Mouse (Mus musculus) embryonic fibroblast, embryonic 13.5 days (primary cell): ENCODE measurements around the gene Cnot3. TPM values are rescaled to one million over a fixed set of nuclear protein-coding genes. Genes with fewer than 3 reads are reported as not detected.
A peak's percentile ranks its signal among the peaks of the same experiment; 100 is the strongest.
"Not testable (repeated sequence)": the region's sequence is repeated elsewhere in the genome, so short reads cannot be mapped to it uniquely, and the experiment has no call there.

ENCODE experiments used
- H3K27ac ChIP-seq: 2 replicates; pipeline ENCODE4 v1.5.1; 2012; ENCODE audit warnings: low read length, control low read depth, inconsistent platforms; ENCODE audit not compliant: insufficient read depth
- H3K4me1 ChIP-seq: 2 replicates; pipeline ENCODE4 v1.6.1; 2011; ENCODE audit warnings: low read length; ENCODE audit not compliant: control insufficient read depth, insufficient read depth
- H3K4me3 ChIP-seq: 2 replicates; pipeline ENCODE4 v1.5.1; 2011; ENCODE audit warnings: mild to moderate bottlenecking, control low read depth, low read length; ENCODE audit not compliant: insufficient read depth
- CTCF ChIP-seq: IDR thresholded peaks from 2 replicates; pipeline ENCODE4 v1.5.1; 2011; ENCODE audit warnings: mild to moderate bottlenecking, control low read depth, low read length, moderate library complexity, borderline replicate concordance; ENCODE audit not compliant: insufficient read depth
- POLR2A ChIP-seq: IDR thresholded peaks from 2 replicates; pipeline ENCODE4 v1.6.1; 2011; ENCODE audit warnings: low read depth, mild to moderate bottlenecking, control low read depth, low read length, moderate library complexity
- polyA plus RNA-seq: library from polyadenylated mRNA; stranded (reverse); fragments of >200 nt; gene quantifications from 2 replicates; pipeline ENCODE4 v1.2.4, GENCODE M21; 2011; ENCODE audit warnings: low read depth; ENCODE audit not compliant: missing spikeins, insufficient read length

The Cnot3 gene
- polyA plus RNA-seq = 68.8 and 82.0 TPM in 2 replicates

DNA sequence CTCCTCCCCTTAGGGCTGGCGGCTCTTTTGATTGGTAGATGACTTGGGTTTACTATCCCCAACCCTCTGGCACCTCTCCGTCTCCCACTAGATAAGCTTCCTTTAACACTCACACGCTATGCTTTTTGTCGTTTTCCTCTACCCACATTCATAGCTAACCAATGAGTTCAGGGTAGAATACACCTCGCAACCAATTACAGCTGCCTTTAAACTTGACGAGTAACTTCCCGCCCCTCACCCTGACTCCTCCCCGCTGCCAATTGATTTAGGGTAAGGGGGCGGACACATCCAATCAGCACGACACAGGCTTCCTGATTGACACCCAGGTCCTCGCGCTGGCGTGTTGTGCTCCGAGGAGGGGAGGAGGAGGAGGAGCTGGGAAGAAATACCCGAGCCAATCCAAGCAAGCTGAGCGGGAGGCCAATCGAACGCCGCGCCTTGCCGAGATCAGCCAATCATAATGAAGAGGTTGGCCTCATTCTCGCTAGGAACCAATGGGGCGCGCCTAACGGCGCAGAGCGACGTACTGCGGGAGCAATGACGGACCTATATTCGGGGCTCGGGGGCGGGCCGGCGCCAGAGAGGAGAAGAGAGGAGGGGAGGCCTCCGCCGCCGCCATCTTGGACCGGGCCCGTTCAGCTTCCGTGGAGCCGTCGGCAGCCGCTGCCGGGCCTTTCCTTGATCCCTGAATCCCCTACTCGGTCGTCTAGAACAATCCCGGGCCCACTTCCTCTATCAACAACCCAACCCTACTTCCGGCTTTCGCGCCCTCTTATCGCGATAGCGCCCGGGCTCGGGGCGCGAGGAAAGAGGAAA, at the start of gene Cnot3:
Gene Cnot3, plus strand, starts transcription at position 597 of the 816 bp plus-strand sequence.
- Histone ChIP-seq H3K27ac (peak within 1 kb of the TSS; percentile 94), H3K4me1 (peaks cover 14% of the 10 kb centered on the region), H3K4me3 (peak within 1 kb of the TSS; percentile 58)
- TF ChIP-seq CTCF (no peak), POLR2A (peak; percentile 62)

DNA sequence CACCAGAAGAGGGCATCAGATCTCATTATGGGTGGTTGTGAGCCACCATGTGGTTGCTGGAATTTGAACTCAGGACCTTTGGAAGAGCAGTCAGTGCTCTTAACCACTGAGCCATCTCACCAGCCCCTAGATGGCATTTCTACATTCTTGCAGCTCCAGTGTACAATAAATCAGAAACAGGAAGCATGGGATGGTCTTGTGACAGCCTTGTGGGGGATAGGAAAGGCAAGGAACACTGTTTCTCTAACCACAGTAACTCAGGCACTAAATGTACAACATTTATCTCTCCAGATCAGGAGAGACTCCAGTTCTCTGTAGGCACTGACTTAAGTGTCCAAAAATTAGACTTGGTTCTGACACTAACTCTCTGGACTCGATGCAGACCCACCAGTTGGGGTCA, 47.3 kb upstream of the Cnot3 start:
- H3K27ac ChIP-seq, H3K4me1 ChIP-seq, H3K4me3 ChIP-seq: not testable (repeated sequence)

DNA sequence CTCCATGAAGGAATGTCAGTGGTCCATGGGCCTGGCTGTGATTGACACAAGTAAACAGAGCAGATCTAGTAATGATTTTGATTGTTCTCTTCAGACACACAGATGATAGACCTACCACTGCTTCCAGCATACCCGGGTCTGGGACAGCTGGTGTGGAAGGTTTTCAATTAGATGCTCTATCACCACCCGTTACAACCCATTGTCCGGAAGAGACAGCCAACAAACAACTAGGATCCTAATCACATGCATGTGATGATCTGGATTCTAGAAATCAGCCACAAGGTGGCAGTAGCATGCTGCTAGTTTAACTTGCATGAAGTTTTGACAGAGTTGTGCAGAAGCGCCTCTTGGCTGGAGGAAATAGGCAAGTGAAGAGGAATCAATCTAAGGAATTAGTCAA, 43.9 kb upstream of the Cnot3 start:
- no peak for TF ChIP-seq POLR2A
- no peak for TF ChIP-seq CTCF
- Histone ChIP-seq H3K4me1 (no peaks in the 10 kb centered on the region), H3K27ac (no peak overlapping the region), H3K4me3 (no peak overlapping the region)

DNA sequence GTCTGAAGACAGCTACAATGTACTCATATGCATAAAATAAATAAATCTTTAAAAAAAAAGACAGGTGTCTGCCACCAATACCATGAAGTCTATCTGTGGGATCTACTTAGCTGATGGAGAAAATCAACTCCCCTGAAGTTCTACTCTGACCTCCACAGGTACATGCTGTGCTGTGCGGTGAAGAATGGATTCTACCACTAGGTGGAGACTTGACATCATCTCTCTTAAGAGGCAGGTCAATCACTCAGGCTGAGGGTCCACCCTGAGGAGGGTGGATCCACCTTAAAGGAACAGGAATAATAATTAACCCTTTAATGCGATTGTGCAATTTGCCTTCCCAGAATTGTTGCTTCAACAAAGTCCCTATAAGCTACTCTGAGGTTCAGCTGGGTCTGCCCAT, 38.3 kb upstream of the Cnot3 start:
- H3K4me1 ChIP-seq = no peaks in the 10 kb centered on the region
- no peak for TF ChIP-seq CTCF
- no peak for TF ChIP-seq POLR2A
- H3K4me3 ChIP-seq = no peak overlapping the region

DNA sequence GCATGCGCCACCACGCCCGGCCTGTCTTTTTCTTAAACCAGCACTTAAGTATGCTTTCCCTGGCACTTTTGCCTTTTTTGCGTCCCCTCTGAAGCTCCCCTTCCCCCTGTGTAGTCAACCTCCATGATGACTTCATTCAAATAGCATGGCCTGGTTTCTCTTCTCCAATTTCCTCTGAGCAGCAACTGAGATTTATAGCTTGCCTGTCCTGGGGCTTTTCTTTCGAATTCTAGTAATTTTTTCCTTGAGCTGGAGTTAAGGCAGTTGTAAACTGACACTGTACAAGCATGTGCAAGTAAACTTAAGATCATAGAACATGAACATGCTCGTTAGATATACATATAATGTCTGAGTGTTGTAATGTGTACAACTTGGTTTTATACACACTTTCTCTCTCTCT, 37.7 kb upstream of the Cnot3 start:
- Histone ChIP-seq H3K27ac (no peak overlapping the region), H3K4me1 (no peaks in the 10 kb centered on the region), H3K4me3 (no peak overlapping the region)
- no peak for TF ChIP-seq POLR2A
- no peak for TF ChIP-seq CTCF

More for the DNA sequence above, 38.3 kb upstream of the Cnot3 start:
- H3K27ac ChIP-seq = no peak overlapping the region

DNA sequence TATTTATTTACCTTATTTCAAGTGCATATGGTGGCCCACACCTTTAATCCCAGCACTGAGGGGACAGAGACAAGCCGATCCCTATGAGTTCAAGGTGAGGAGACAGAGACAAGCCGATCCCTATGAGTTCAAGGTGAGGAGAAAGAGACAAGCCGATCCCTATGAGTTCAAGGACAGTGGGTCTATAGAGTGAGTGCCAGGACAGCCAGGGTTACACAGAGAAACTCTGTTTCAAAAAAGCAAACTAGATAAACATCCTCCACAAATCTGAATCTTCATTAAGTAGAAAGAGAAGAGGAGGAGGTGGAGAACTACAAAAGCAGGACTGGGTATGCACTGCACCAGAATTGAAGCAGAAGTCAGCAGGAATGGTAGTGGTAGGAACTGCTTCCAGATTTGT, 36.4 kb upstream of the Cnot3 start:
- no peaks in the 10 kb centered on the region for H3K4me1 ChIP-seq
- TF ChIP-seq CTCF = no peak
- TF ChIP-seq POLR2A = no peak
- H3K4me3 ChIP-seq = no peak overlapping the region
- no peak overlapping the region for H3K27ac ChIP-seq

DNA sequence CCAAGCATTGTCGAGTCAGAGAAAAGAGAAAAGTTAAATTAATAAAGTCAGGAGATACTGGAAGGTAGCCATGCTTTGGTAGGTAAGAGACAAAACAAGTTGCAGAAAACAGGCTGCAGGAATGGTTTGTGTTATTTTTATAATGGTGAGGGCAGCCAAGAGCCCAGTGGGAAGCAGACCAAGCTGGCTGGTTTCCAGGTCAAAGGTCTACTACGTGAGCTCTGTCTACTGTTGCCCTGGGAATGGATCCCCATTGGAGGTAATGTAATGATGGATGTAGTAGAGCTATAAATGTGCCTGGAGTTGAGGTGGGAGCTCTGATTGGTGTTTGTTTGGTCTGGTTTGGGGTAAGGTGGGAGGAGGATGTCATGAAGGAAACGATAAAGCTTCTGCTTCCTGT, 36.0 kb upstream of the Cnot3 start:
- Histone ChIP-seq H3K4me3 (no peak overlapping the region), H3K4me1 (no peaks in the 10 kb centered on the region), H3K27ac (no peak overlapping the region)
- TF ChIP-seq CTCF = no peak
- TF ChIP-seq POLR2A = no peak

DNA sequence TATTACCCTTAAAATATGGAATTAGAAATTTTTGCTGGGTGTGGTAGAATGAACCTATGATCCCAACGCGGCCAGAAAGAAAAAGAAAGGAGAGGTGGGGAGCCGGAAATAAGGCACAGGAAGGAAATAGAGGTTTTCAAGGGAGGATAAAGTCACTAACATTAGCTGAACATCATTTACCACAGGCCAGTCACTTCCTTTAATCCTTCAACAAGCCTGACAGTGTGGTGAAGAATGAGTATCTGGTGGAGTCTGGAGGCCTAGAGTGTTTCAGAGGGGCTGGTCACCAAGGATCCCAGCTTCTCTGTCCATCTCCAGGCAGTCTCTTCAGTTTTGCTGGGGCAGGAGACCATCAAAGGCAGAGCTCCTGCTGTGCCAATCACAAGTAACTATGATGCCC, 34.6 kb upstream of the Cnot3 start:
- no peak for TF ChIP-seq CTCF
- TF ChIP-seq POLR2A = no peak
- no peak overlapping the region for H3K4me3 ChIP-seq
- no peaks in the 10 kb centered on the region for H3K4me1 ChIP-seq
- no peak overlapping the region for H3K27ac ChIP-seq

DNA sequence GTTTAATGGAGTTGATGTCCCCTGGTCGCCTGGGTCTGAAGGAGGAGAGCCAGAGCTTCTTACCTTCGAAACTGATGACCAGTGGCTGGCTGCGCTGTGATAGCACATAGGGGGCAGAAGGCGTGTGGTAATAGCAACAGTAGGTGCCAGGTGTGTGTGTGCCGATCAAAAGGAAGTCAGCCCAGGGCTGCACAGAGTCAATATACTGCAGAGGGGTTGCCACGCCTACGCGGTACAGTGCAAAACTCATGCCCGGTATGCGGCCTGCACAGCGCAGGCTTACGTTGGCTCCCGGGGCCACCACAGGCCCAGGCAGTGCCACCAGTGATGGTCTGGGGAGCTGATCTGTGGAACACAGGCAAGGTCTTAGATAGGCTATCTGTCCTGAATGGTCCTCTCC, 34.1 kb upstream of the Cnot3 start:
- H3K4me3 ChIP-seq = no peak overlapping the region
- H3K27ac ChIP-seq = no peak overlapping the region
- no peak for TF ChIP-seq POLR2A
- no peak for TF ChIP-seq CTCF
- H3K4me1 ChIP-seq = no peaks in the 10 kb centered on the region

DNA sequence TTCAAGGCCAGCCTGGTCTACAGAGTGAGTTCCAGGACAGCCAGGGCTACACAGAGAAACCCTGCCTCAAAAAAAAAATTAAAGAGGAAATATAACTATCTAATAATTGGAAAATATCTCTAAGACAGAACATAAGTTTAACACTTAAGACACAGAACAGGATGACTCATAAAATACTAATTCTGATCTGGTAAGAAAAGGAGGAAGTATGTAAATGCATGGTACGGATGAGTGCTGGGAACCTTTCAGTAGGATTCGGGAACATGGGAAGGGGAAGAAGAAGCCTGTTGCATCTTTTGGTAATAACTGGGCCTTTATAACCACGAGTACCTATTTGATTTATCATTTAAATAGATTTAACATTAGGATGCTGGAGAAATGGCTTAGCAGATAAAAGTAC, 31.0 kb upstream of the Cnot3 start:
- no peak for TF ChIP-seq CTCF
- no peaks in the 10 kb centered on the region for H3K4me1 ChIP-seq
- no peak overlapping the region for H3K4me3 ChIP-seq
- no peak overlapping the region for H3K27ac ChIP-seq

DNA sequence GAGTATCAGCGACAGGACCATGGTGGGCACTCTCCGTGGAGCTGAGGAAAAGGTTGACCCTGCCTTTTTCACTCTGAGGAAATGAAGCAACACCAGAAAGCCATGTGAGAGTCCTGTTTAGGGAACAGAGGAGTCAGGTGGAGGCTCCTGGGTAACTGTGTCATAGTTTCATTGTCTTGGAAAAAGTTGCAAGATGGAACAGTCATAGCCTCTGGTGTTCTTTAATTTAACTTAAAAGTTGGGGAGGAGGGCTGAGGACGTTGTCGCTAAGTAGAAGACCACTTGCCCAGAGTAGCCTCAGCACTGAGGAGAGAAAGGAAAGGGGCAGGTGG, 29.0 kb upstream of the Cnot3 start, which contains the start of gene Oscar:
Gene Oscar, minus strand, starts transcription at position 101 of the 332 bp plus-strand sequence.
- H3K4me3 ChIP-seq = no peak within 1 kb of the TSS; the same call in 1 of the 2 replicates
- no peaks in the 10 kb centered on the region for H3K4me1 ChIP-seq
- H3K27ac ChIP-seq = no peak within 1 kb of the TSS
- no peak for TF ChIP-seq CTCF
- TF ChIP-seq POLR2A = no peak
